Mouse (Mus musculus): ENCODE measurements around the gene Tubb2b.
"Not testable (repeated sequence)": the region's sequence is repeated elsewhere in the genome, so short reads cannot be mapped to it uniquely, and the experiment has no call there.

The Tubb2b gene

GRCm38 (mm10) chr13:34109035-34109676 lies 21.1 kb downstream of the Tubb2b start:
- no peak for DNase-seq (ENCODE audit: low spot score in 2 of 2)

- DNase-seq (ENCODE audit: low spot score in 2 of 2) = no peak
These were observed 23.3 kb downstream of the Tubb2b start for GRCm38 (mm10) chr13:34106999-34107398.

GRCm38 (mm10) chr13:34106256-34106655 lies 24.0 kb downstream of the Tubb2b start:
- no peak for DNase-seq (ENCODE audit: low spot score in 2 of 2)

DNA sequence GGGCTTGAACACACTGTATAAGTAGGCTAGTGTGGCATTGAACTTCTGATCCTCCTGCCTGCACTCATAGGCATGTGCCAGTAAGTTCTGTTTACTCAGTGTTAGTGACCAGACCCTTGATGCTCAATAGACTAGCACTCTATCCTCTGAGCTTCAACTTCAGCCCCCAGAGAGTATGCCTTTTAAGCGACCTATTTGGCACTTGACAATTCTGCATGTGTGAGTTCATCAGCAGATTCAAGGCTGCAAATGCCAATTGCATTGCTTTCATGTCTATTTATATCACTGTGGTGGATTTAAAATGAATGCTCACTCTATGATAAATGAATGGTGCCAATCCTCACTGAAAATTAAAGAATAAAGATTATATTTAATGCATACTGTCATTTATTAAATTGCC lies 24.9 kb downstream of the Tubb2b start:
- no peak for DNase-seq (ENCODE audit: low spot score in 2 of 2)

- DNase-seq (ENCODE audit: low spot score in 2 of 2) = no peak
These were observed 28.4 kb downstream of the Tubb2b start for GRCm38 (mm10) chr13:34101908-34102307.

DNA sequence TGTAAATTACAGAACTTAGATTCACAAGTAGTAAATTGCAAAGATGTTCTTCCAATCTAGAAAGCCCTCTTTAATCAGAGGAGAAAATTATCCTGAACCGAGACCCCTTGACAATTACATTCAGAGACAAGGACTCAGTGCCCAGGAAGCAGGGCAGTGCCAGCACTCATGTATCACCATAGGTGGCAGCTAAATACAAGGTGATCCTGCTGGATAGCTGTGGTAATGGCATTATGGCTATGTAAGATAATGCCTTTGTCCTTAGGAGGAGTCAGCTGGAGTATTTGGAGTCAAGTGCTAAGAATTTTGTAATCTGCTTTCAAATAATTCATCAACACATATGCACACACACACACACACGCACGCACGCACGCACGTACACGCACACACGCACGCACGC lies 29.0 kb downstream of the Tubb2b start:
- no peak for DNase-seq (ENCODE audit: low spot score in 2 of 2)

- no peak for DNase-seq (ENCODE audit: low spot score in 2 of 2)
These were observed 29.5 kb downstream of the Tubb2b start for GRCm38 (mm10) chr13:34100733-34101132.

DNA sequence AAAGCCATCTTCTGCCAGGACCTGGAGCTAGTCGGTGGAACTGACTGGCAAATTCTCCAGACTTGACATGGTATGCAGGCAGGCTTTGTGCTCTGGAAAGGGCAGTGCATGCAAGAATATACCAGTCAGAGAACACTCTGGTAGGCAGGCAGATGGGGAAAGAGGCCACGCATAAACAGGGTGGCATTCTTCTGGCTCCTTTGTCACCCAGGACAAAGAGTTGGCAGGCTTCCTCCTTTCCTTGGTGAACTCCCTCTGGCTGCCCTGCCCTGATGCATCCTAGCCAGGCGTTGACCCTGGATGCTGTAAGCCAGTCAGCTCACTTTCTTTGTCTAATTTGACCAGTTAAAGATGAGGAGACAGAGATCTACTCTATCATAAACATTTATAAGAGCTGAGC lies 33.2 kb downstream of the Tubb2b start:
- DNase-seq (ENCODE audit: low spot score in 2 of 2) = no peak

DNA sequence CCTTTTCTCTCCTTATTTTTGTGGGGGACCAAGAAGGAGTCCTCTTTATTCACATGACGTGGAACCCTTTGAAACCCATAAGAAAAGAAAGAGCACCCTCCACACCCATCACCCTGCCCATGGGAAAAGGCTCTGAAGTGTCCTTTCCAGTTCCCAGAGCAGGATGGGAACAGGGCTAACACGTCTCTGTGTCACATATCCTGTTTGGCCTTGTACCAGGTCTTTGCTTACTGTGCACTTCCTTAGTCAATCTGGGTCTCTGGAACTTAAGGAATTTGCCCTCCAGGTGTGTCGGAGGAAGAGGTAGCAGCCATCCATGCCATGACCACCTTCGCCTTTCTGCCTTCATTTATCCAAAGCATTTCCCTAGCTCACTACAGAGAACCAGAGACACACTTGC lies 33.8 kb downstream of the Tubb2b start:
- no peak for DNase-seq (ENCODE audit: low spot score in 2 of 2)

GRCm38 (mm10) chr13:34095542-34096435 lies 34.5 kb downstream of the Tubb2b start:
- no peak for DNase-seq (ENCODE audit: low spot score in 2 of 2)

GRCm38 (mm10) chr13:34089358-34089757 lies 40.9 kb downstream of the Tubb2b start:
- no peak for DNase-seq (ENCODE audit: low spot score in 2 of 2)

GRCm38 (mm10) chr13:34088871-34089288 lies 41.4 kb downstream of the Tubb2b start:
- no peak for DNase-seq (ENCODE audit: low spot score in 2 of 2)

GRCm38 (mm10) chr13:34088201-34088649 lies 42.0 kb downstream of the Tubb2b start:
- DNase-seq (ENCODE audit: low spot score in 2 of 2) = not testable (repeated sequence)

- DNase-seq (ENCODE audit: low spot score in 2 of 2) = no peak
These were observed 43.0 kb downstream of the Tubb2b start for GRCm38 (mm10) chr13:34087052-34087812.

DNA sequence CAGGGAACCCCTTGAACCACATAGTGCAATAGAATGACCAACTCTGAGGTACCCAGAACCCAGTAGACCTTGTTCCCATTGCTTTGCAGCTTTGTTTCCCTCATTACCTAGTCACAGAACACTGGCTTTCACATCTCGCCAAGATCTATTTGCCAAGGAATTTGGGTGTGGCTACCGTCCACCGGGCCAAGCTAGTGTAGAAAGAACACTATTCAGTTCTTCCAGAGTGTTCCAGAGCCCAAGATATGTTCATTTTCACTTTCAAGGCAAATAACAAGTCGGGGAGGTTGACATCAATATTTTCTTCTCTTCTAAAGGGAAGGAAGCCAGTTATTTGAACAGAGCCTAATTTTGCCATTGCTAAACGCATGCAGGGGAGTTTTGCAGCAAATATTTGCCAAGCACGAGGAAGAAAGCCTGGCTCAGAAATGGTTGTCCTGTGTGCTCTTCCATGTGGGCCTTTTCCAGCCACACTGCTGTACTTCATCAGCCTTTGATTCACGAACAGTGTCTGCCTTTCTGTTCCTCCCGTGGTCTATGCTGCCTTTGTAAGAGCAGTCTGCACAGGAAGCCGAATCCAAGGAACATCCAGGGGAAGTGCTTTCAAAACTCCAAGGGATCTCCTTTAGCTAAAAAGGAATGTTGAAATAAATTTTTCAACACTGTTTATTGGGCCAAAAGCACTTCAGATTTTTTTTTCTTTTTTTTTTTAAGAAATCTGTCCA lies 46.1 kb downstream of the Tubb2b start:
- no peak for DNase-seq (ENCODE audit: low spot score in 2 of 2)

GRCm38 (mm10) chr13:34081926-34082325 lies 48.3 kb downstream of the Tubb2b start:
- no peak for DNase-seq (ENCODE audit: low spot score in 2 of 2)

DNA sequence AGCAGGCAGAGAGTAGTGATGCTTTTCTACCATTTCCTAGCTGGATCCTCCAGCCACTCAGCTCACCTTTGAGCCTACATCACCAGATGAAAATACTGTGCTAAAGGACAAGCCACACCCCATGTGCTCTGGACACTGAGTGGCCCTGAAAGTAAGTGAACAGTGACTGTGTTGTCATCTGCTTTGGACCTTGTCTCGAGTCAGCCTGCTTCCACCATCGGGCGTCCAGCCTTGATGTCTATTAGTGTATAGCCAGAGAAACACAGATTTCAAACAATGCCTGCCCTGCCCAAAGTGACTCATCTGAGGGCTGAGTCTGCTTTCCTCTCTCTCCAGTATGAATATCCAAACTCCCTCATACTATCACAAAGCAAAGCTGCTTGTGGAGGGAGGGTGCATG lies 50.5 kb downstream of the Tubb2b start:
- DNase-seq (ENCODE audit: low spot score in 2 of 2) = no peak

DNA sequence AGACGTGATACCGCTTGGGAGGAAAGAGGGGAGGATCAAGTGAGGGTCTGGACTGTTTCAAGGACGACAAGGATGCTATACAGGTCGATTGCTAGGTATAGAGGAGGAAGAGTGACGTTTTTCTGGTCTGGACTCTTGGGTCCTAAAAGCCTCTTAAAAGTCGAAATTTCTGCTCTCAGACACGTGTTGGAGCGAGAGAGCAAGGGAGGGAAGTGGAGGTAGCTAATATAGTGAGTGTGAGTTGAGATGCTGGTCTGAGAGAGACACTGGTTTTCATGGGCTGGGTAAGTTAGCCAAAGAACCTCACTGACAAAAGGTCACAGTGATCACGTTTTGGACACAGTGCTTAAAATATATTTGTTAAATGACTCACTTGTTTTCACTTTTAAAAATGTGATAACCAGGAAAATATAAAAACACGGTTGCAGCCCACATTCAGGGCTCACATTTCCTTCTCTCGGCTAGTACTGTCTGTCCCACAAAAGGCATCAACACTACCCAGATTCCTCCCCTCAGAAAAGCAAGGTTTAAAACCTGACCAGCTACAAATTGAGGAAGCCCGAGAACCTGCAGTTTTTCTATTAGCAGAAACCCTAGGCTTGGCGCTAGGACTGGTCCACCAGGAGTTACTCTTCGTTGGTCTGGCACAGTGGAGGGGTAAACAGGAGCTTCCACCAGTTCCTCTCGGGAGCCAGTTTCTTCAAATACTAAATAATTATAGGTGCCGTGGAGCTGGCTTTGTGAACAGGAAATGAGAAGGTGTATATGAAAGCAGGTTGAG lies 51.6 kb downstream of the Tubb2b start:
- DNase-seq (ENCODE audit: low spot score in 2 of 2) = no peak

- DNase-seq (ENCODE audit: low spot score in 2 of 2) = peak; percentile 84 to 91
These were observed 52.6 kb downstream of the Tubb2b start, which contains the start of gene Tubb2a for GRCm38 (mm10) chr13:34077492-34078271. TSS of gene Tubb2a (minus strand) at chr13:34078007.

All from spleen, postnatal 14 days (tissue).